Mouse (Mus musculus): Measurements from ENCODE around the gene H2-DMa.

H2-DMa gene

GRCm38 (mm10) chr17:34119249-34120179 is at the start of gene H2-DMa:
Gene H2-DMa (plus strand): TSS chr17:34119541.
- peak; percentile 99 for DNase-seq (ENCODE audit: inconsistent ontology term)

GRCm38 (mm10) chr17:34072091-34072490 is 47.2 kb upstream of the H2-DMa start:
- no peak for DNase-seq (ENCODE audit: inconsistent ontology term)

GRCm38 (mm10) chr17:34075271-34075670 is 44.1 kb upstream of the H2-DMa start:
- peak; percentile 5 for DNase-seq (ENCODE audit: inconsistent ontology term)

GRCm38 (mm10) chr17:34077549-34077948 is 41.8 kb upstream of the H2-DMa start:
- peak; percentile 67 for DNase-seq (ENCODE audit: inconsistent ontology term)

GRCm38 (mm10) chr17:34078148-34078547 is 41.2 kb upstream of the H2-DMa start:
- DNase-seq (ENCODE audit: inconsistent ontology term) = no peak

- no peak for DNase-seq (ENCODE audit: inconsistent ontology term)
These were observed 40.3 kb upstream of the H2-DMa start for GRCm38 (mm10) chr17:34079002-34079401.

- DNase-seq (ENCODE audit: inconsistent ontology term) = peak; percentile 70
These were observed 39.7 kb upstream of the H2-DMa start for GRCm38 (mm10) chr17:34079621-34080020.

GRCm38 (mm10) chr17:34083104-34083503 is 36.2 kb upstream of the H2-DMa start:
- no peak for DNase-seq (ENCODE audit: inconsistent ontology term)

- no peak for DNase-seq (ENCODE audit: inconsistent ontology term)
These were observed 32.0 kb upstream of the H2-DMa start for GRCm38 (mm10) chr17:34087386-34087785.

GRCm38 (mm10) chr17:34088124-34088523 is 31.2 kb upstream of the H2-DMa start:
- DNase-seq (ENCODE audit: inconsistent ontology term) = no peak

GRCm38 (mm10) chr17:34090923-34091322 is 28.4 kb upstream of the H2-DMa start:
- no peak for DNase-seq (ENCODE audit: inconsistent ontology term)

- DNase-seq (ENCODE audit: inconsistent ontology term) = no peak
These were observed 27.0 kb upstream of the H2-DMa start, which contains the start of gene H2-Oa for GRCm38 (mm10) chr17:34092197-34092875. Gene H2-Oa (plus strand): TSS chr17:34092340.

GRCm38 (mm10) chr17:34093199-34093874 is 26.0 kb upstream of the H2-DMa start:
- DNase-seq (ENCODE audit: inconsistent ontology term) = no peak

GRCm38 (mm10) chr17:34094283-34095035 is 24.9 kb upstream of the H2-DMa start:
- no peak for DNase-seq (ENCODE audit: inconsistent ontology term)

GRCm38 (mm10) chr17:34096497-34097010 is 22.8 kb upstream of the H2-DMa start:
- no peak for DNase-seq (ENCODE audit: inconsistent ontology term)

GRCm38 (mm10) chr17:34097272-34097671 is 22.1 kb upstream of the H2-DMa start:
- DNase-seq (ENCODE audit: inconsistent ontology term) = no peak

- no peak for DNase-seq (ENCODE audit: inconsistent ontology term)
These were observed 20.4 kb upstream of the H2-DMa start for GRCm38 (mm10) chr17:34098709-34099479.

- DNase-seq (ENCODE audit: inconsistent ontology term) = no peak
These were observed 19.8 kb upstream of the H2-DMa start for GRCm38 (mm10) chr17:34099531-34099930.

- DNase-seq (ENCODE audit: inconsistent ontology term) = no peak
These were observed 18.2 kb upstream of the H2-DMa start for GRCm38 (mm10) chr17:34101185-34101584.

GRCm38 (mm10) chr17:34101604-34102032 is 17.7 kb upstream of the H2-DMa start:
- peak; percentile 94 for DNase-seq (ENCODE audit: inconsistent ontology term)

All from Muller cell, postnatal 12 days (primary cell).